Mouse (Mus musculus): ENCODE data around the gene Kctd3. TPM values are rescaled to one million over a fixed set of nuclear protein-coding genes. Genes with fewer than 3 reads are reported as not detected.

Gene Kctd3
- polyA plus RNA-seq, 1 experiment from 2014 or later = 28.5 TPM

- Histone ChIP-seq H3K27ac (replicated peaks; ENCODE audit: low read depth, low read length) (no peak overlapping the region), H3K4me1 (ENCODE audit: control insufficient read depth, insufficient read depth, low read length) (no peaks in the 10 kb centered on the region), H3K27me3 (replicated peaks; ENCODE audit: control insufficient read depth, insufficient read depth, low read length) (no peaks in the 10 kb centered on the region), H3K9ac (ENCODE audit: low read depth, low read length) (no peak overlapping the region), H3K36me3 (ENCODE audit: control insufficient read depth, insufficient read depth, low read length) (no peaks in the 10 kb centered on the region), H3K4me2 (ENCODE audit: low read depth, low read length) (no peak overlapping the region), H3K4me3 (ENCODE audit: low read depth, low read length) (no peak overlapping the region), H3K9me3 (ENCODE audit: control insufficient read depth, low read length) (no peaks in the 10 kb centered on the region)
- 88% methylated on average over 1 of the region's 1 CpGs for WGBS
- ATAC-seq (ENCODE audit: low read depth) = no peak
- no peak for DNase-seq (ENCODE audit: low spot score)
These were observed 16.1 kb upstream of the Kctd3 start for GRCm38 (mm10) chr1:189023701-189024080.

GRCm38 (mm10) chr1:189022925-189023700, 15.5 kb upstream of the Kctd3 start:
- no peaks in the 10 kb centered on the region for H3K27me3 ChIP-seq (replicated peaks; ENCODE audit: control insufficient read depth, insufficient read depth, low read length)
- no peak overlapping the region for H3K9ac ChIP-seq (ENCODE audit: low read depth, low read length)
- H3K27ac ChIP-seq (replicated peaks; ENCODE audit: low read depth, low read length) = no peak overlapping the region
- WGBS = 42% methylated on average over 7 of the region's 7 CpGs
- DNase-seq (ENCODE audit: low spot score) = peak; percentile 56
- no peak overlapping the region for H3K4me3 ChIP-seq (ENCODE audit: low read depth, low read length)
- no peaks in the 10 kb centered on the region for H3K9me3 ChIP-seq (ENCODE audit: control insufficient read depth, low read length)
- peak; percentile 72 for ATAC-seq (ENCODE audit: low read depth)
- H3K4me1 ChIP-seq (ENCODE audit: control insufficient read depth, insufficient read depth, low read length) = no peaks in the 10 kb centered on the region
- no peaks in the 10 kb centered on the region for H3K36me3 ChIP-seq (ENCODE audit: control insufficient read depth, insufficient read depth, low read length)
- H3K4me2 ChIP-seq (ENCODE audit: low read depth, low read length) = no peak overlapping the region

- Histone ChIP-seq H3K9me3 (ENCODE audit: control insufficient read depth, low read length) (no peaks in the 10 kb centered on the region), H3K27me3 (replicated peaks; ENCODE audit: control insufficient read depth, insufficient read depth, low read length) (no peaks in the 10 kb centered on the region), H3K4me3 (ENCODE audit: low read depth, low read length) (no peak overlapping the region), H3K4me1 (ENCODE audit: control insufficient read depth, insufficient read depth, low read length) (0 out of 2 replicates have a peak, but pooled peaks cover 4% of the 10 kb centered on the region), H3K9ac (ENCODE audit: low read depth, low read length) (no peak overlapping the region), H3K4me2 (ENCODE audit: low read depth, low read length) (no peak overlapping the region), H3K36me3 (ENCODE audit: control insufficient read depth, insufficient read depth, low read length) (no peaks in the 10 kb centered on the region), H3K27ac (replicated peaks; ENCODE audit: low read depth, low read length) (no peak overlapping the region)
- no peak for ATAC-seq (ENCODE audit: low read depth)
- DNase-seq (ENCODE audit: low spot score) = no peak
- WGBS = 49% methylated on average over 2 of the region's 2 CpGs
These were observed 7.7 kb upstream of the Kctd3 start for GRCm38 (mm10) chr1:189015372-189015771.

- no peak overlapping the region for H3K4me3 ChIP-seq (ENCODE audit: low read depth, low read length)
- H3K27me3 ChIP-seq (replicated peaks; ENCODE audit: control insufficient read depth, insufficient read depth, low read length) = no peaks in the 10 kb centered on the region
- peak overlapping the region; percentile 44 for H3K4me2 ChIP-seq (ENCODE audit: low read depth, low read length)
- no peak overlapping the region for H3K9ac ChIP-seq (ENCODE audit: low read depth, low read length)
- ATAC-seq (ENCODE audit: low read depth) (no peak), DNase-seq (ENCODE audit: low spot score) (no peak)
- 0 out of 2 replicates have a peak, but pooled peaks cover 4% of the 10 kb centered on the region for H3K4me1 ChIP-seq (ENCODE audit: control insufficient read depth, insufficient read depth, low read length)
- no peaks in the 10 kb centered on the region for H3K36me3 ChIP-seq (ENCODE audit: control insufficient read depth, insufficient read depth, low read length)
- WGBS = 7% methylated on average over 4 of the region's 4 CpGs
- no peaks in the 10 kb centered on the region for H3K9me3 ChIP-seq (ENCODE audit: control insufficient read depth, low read length)
- no peak overlapping the region for H3K27ac ChIP-seq (replicated peaks; ENCODE audit: low read depth, low read length)
These were observed 5.9 kb upstream of the Kctd3 start for GRCm38 (mm10) chr1:189013587-189013921.

DNA sequence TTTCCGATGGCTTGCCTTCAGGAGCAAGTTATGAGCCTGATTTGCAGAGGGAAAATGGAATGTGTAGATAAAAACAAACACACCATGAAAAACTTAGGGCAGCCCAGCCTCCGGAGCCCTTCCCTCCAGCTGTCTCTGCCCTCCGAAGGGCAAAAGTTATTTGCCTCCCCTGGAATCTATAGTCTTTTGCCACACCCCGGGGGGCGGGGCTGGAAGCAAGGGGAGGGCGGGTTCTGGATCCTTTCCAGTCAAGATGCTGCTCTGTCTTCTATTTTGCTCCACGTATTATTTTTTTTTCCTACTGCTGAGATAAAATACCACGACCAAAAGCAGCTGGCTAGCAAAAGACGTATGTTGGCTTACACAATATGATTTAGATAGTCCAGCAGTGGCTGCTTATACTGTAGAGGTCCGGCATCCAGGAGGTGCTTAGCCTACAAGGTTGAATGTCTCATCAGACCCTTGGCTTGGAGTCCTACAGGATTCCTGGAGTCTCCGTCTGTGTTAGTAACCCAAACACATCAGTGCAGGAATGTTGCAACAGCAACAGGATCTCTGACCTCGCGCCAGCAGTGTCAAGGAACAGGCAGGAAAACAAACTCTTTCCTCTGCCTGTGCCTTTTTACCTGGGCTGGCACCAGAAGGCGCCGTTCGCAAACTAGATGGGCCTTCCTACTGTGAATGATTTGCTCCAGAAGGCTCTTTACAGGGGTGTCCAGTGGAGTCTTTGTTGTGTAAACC, 5.4 kb upstream of the Kctd3 start:
- WGBS = 4% methylated on average over 16 of the region's 16 CpGs
- ATAC-seq (ENCODE audit: low read depth) (no peak), DNase-seq (ENCODE audit: low spot score) (peak; percentile 59)
- H3K4me3 ChIP-seq (ENCODE audit: low read depth, low read length) = peak overlapping the region; percentile 7; the same call in 1 of the 2 replicates
- no peaks in the 10 kb centered on the region for H3K9me3 ChIP-seq (ENCODE audit: control insufficient read depth, low read length)
- no peaks in the 10 kb centered on the region for H3K27me3 ChIP-seq (replicated peaks; ENCODE audit: control insufficient read depth, insufficient read depth, low read length)
- H3K27ac ChIP-seq (replicated peaks; ENCODE audit: low read depth, low read length) = no peak overlapping the region
- H3K36me3 ChIP-seq (ENCODE audit: control insufficient read depth, insufficient read depth, low read length) = no peaks in the 10 kb centered on the region
- H3K4me1 ChIP-seq (ENCODE audit: control insufficient read depth, insufficient read depth, low read length) = 0 out of 2 replicates have a peak, but pooled peaks cover 4% of the 10 kb centered on the region
- H3K4me2 ChIP-seq (ENCODE audit: low read depth, low read length) = peak overlapping the region; percentile 44
- no peak overlapping the region for H3K9ac ChIP-seq (ENCODE audit: low read depth, low read length)

DNA sequence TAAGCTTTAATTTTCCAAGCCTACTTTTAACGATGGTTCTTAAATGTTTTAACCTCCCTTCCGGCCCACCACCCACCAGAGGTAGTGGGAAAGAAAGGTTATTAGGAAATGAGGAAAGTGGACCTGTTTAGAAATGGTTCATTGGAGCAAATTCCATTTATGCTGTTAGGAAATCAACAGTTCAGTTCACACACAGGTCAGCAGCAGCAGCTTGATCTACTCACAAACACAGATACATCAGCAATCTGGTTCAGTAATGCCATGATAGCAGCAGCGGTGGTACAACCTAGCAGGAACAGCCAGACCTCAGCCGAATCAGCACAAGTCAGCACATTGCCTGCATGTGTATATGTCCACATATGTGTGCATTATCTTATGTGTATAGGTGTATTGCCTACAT, 3.0 kb upstream of the Kctd3 start:
- H3K9ac ChIP-seq (ENCODE audit: low read depth, low read length) = no peak overlapping the region
- no peaks in the 10 kb centered on the region for H3K27me3 ChIP-seq (replicated peaks; ENCODE audit: control insufficient read depth, insufficient read depth, low read length)
- peaks cover 16% of the 10 kb centered on the region for H3K4me1 ChIP-seq (ENCODE audit: control insufficient read depth, insufficient read depth, low read length)
- H3K27ac ChIP-seq (replicated peaks; ENCODE audit: low read depth, low read length) = no peak overlapping the region
- no peak overlapping the region for H3K4me2 ChIP-seq (ENCODE audit: low read depth, low read length)
- DNase-seq (ENCODE audit: low spot score) (no peak), ATAC-seq (ENCODE audit: low read depth) (no peak)
- H3K36me3 ChIP-seq (ENCODE audit: control insufficient read depth, insufficient read depth, low read length) = peaks cover 4% of the 10 kb centered on the region; the same call in 1 of the 2 replicates
- no peaks in the 10 kb centered on the region for H3K9me3 ChIP-seq (ENCODE audit: control insufficient read depth, low read length)
- WGBS = 81% methylated on average over 4 of the region's 4 CpGs
- no peak overlapping the region for H3K4me3 ChIP-seq (ENCODE audit: low read depth, low read length)

DNA sequence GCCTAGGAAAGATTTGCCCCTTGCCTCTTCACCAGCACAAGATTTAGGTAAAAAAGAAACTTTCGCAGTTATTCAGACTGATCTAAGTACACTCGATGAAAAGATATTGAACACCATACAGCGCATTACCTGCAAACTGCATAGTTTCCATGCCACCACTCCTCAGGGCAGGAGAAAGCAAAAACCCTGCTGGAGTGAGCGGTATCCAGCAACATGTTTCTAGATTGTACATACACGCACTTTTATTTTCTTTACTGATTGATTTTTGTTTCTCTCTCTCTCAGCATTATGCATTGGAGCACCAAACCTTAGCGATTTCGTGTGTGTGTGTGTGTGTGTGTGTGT, 311 bp upstream of the Kctd3 start:
- H3K4me1 ChIP-seq (ENCODE audit: control insufficient read depth, insufficient read depth, low read length) = peaks cover 16% of the 10 kb centered on the region
- no peaks in the 10 kb centered on the region for H3K27me3 ChIP-seq (replicated peaks; ENCODE audit: control insufficient read depth, insufficient read depth, low read length)
- H3K36me3 ChIP-seq (ENCODE audit: control insufficient read depth, insufficient read depth, low read length) = peaks cover 15% of the 10 kb centered on the region; the same call in 1 of the 2 replicates
- H3K9ac ChIP-seq (ENCODE audit: low read depth, low read length) = no peak overlapping the region
- no peak overlapping the region for H3K27ac ChIP-seq (replicated peaks; ENCODE audit: low read depth, low read length)
- WGBS = 48% methylated on average over 7 of the region's 7 CpGs
- peak overlapping the region; percentile 96 for H3K4me2 ChIP-seq (ENCODE audit: low read depth, low read length)
- DNase-seq (ENCODE audit: low spot score) (no peak), ATAC-seq (ENCODE audit: low read depth) (peak; percentile 64)
- H3K4me3 ChIP-seq (ENCODE audit: low read depth, low read length) = peak overlapping the region; percentile 98
- no peaks in the 10 kb centered on the region for H3K9me3 ChIP-seq (ENCODE audit: control insufficient read depth, low read length)

DNA sequence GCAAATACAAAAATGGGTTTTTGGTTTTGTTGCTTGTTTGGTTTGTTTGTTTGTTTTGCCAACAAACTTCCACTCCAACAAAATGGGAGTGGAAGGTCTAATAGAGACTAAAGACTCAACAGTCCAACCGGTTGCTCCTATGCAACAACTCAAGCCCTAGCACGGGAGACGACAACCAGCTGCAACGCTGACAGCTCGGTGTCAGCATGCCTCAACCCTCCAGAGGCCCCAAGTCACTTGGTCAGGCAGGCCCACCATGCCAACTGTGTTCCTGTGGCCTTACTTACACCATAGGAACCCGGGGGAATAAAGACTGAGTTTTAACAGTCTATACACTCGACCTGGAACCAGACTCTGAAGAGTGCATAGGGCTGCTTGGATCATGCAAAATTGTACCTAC, 815 bp downstream of the Kctd3 start:
- Histone ChIP-seq H3K4me1 (ENCODE audit: control insufficient read depth, insufficient read depth, low read length) (peaks cover 12% of the 10 kb centered on the region), H3K4me3 (ENCODE audit: low read depth, low read length) (peak overlapping the region; percentile 98), H3K27ac (replicated peaks; ENCODE audit: low read depth, low read length) (no peak overlapping the region), H3K27me3 (replicated peaks; ENCODE audit: control insufficient read depth, insufficient read depth, low read length) (no peaks in the 10 kb centered on the region), H3K9me3 (ENCODE audit: control insufficient read depth, low read length) (no peaks in the 10 kb centered on the region), H3K36me3 (ENCODE audit: control insufficient read depth, insufficient read depth, low read length) (peaks cover 15% of the 10 kb centered on the region; the same call in 1 of the 2 replicates), H3K9ac (ENCODE audit: low read depth, low read length) (peak overlapping the region; percentile 96), H3K4me2 (ENCODE audit: low read depth, low read length) (peak overlapping the region; percentile 96)
- DNase-seq (ENCODE audit: low spot score) (no peak), ATAC-seq (ENCODE audit: low read depth) (no peak; the same call in 1 of the 2 replicates)
- under 1% methylated on average over 7 of the region's 7 CpGs for WGBS
